In genomic region chr3:55022247-55022646, GRCm38 (mm10) we compare ENCODE assay signal across 29 mouse cellular contexts. TPM values are rescaled to one million over a fixed set of nuclear protein-coding genes. Genes with fewer than 3 reads are reported as not detected.
A peak's percentile ranks its signal among the peaks of the same experiment; 100 is the strongest.
DNase-seq lines count a peak whose midpoint lies in the region; ATAC-seq and TF ChIP-seq lines count a peak whose summit lies in the region.
"Had no signal": no experiment of that assay in that cellular context is flagged by ENCODE, and none has a peak within 500 bp of the region (broad histone marks: within the 10 kb centered on the region; RNA-seq: fewer than 3 reads in every experiment).

No protein-coding gene starts in this region.

- H3K36me3 ChIP-seq in hindbrain, postnatal 0 days (ENCODE audit: insufficient read depth, low read length), result no peaks in the 10 kb centered on the region
- no peaks in the 10 kb centered on the region for H3K36me3 ChIP-seq in hindbrain, embryonic 10.5 days
- no peaks in the 10 kb centered on the region for H3K36me3 ChIP-seq in liver, postnatal 0 days (replicated peaks; ENCODE audit: insufficient read depth, low read length)
- no peaks in the 10 kb centered on the region for H3K36me3 ChIP-seq in liver, embryonic 12.5 days
- H3K36me3 ChIP-seq in ES-E14 (ENCODE audit: control insufficient read depth, insufficient read depth, low read length, poor library complexity, severe bottlenecking), result no peaks in the 10 kb centered on the region
- H3K36me3 ChIP-seq: embryonic facial prominence, embryonic 13.5 days; G1E; hindbrain, embryonic 12.5 days; liver, embryonic 15.5 days; midbrain, embryonic 13.5 days had no signal

- ATAC-seq in hindbrain, postnatal 0 days, result no peak
- ATAC-seq in liver, postnatal 0 days, result no peak
- no peak for ATAC-seq in liver, embryonic 12.5 days
- ATAC-seq: CD4-positive, CD25-positive, alpha-beta regulatory T cell, adult 4 months; intestine, embryonic 16.5 days; midbrain, embryonic 13.5 days had no signal

- H3K9ac ChIP-seq in hindbrain, postnatal 0 days (replicated peaks; ENCODE audit: low read length), result no peak overlapping the region
- H3K9ac ChIP-seq in liver, postnatal 0 days (replicated peaks), result no peak overlapping the region
- no peak overlapping the region for H3K9ac ChIP-seq in liver, embryonic 12.5 days
- no peak overlapping the region for H3K9ac ChIP-seq in ES-E14 (ENCODE audit: insufficient read depth, low read depth, low read length, poor library complexity, severe bottlenecking)
- H3K9ac ChIP-seq: embryonic facial prominence, embryonic 13.5 days; hindbrain, embryonic 12.5 days; liver, embryonic 15.5 days; midbrain, embryonic 13.5 days had no signal

- H3K27ac ChIP-seq in hindbrain, postnatal 0 days, result no peak overlapping the region
- H3K27ac ChIP-seq in hindbrain, embryonic 10.5 days, result no peak overlapping the region
- H3K27ac ChIP-seq in liver, postnatal 0 days (ENCODE audit: low read depth), result no peak overlapping the region
- H3K27ac ChIP-seq in liver, embryonic 12.5 days, result no peak overlapping the region
- H3K27ac ChIP-seq in ES-E14 (ENCODE audit: insufficient read depth, low read depth, low read length, poor library complexity, severe bottlenecking), result no peak overlapping the region
- H3K27ac ChIP-seq: embryonic facial prominence, embryonic 13.5 days; hindbrain, embryonic 12.5 days; liver, embryonic 15.5 days; midbrain, embryonic 13.5 days had no signal

- in situ Hi-C loops in ES-E14 (cut with MboI; ENCODE audit: low sequenced_read_pairs in 2 of 2, unreplicated experiment in 2 of 2), result no loop called here

- H3K9me3 ChIP-seq in hindbrain, postnatal 0 days (ENCODE audit: low read length), result no peaks in the 10 kb centered on the region
- H3K9me3 ChIP-seq in hindbrain, embryonic 10.5 days, result peaks cover 5% of the 10 kb centered on the region; the same call in 1 of the 2 replicates
- H3K9me3 ChIP-seq in liver, postnatal 0 days (ENCODE audit: low read length), result no peaks in the 10 kb centered on the region
- no peaks in the 10 kb centered on the region for H3K9me3 ChIP-seq in liver, embryonic 12.5 days (replicated peaks)
- H3K9me3 ChIP-seq in ES-E14 (ENCODE audit: control insufficient read depth, insufficient read depth, low read depth, low read length), result no peaks in the 10 kb centered on the region
- H3K9me3 ChIP-seq: embryonic facial prominence, embryonic 13.5 days; G1E; hindbrain, embryonic 12.5 days; liver, embryonic 15.5 days; midbrain, embryonic 13.5 days had no signal

- no peak for TF ChIP-seq EP300 in liver, postnatal 0 days (IDR thresholded peaks at IDR 0.05; ENCODE audit: low read depth)

- no peak overlapping the region for H3K4me2 ChIP-seq in hindbrain, postnatal 0 days (ENCODE audit: low read depth, low read length)
- no peak overlapping the region for H3K4me2 ChIP-seq in liver, postnatal 0 days (ENCODE audit: low read depth, low read length)
- no peak overlapping the region for H3K4me2 ChIP-seq in liver, embryonic 12.5 days
- H3K4me2 ChIP-seq: embryonic facial prominence, embryonic 13.5 days; hindbrain, embryonic 12.5 days; liver, embryonic 15.5 days; midbrain, embryonic 13.5 days had no signal

- no peaks in the 10 kb centered on the region for H3K4me1 ChIP-seq in hindbrain, postnatal 0 days (ENCODE audit: insufficient read depth, low read length)
- peaks cover 9% of the 10 kb centered on the region for H3K4me1 ChIP-seq in hindbrain, embryonic 10.5 days (replicated peaks)
- H3K4me1 ChIP-seq in liver, postnatal 0 days (ENCODE audit: insufficient read depth), result 0 out of 2 replicates have a peak, but pooled peaks cover 2% of the 10 kb centered on the region
- H3K4me1 ChIP-seq in liver, embryonic 12.5 days, result no peaks in the 10 kb centered on the region
- H3K4me1 ChIP-seq in ES-E14 (ENCODE audit: control insufficient read depth in 2 of 2, insufficient read depth in 2 of 2, low read length in 2 of 2, poor library complexity in 1 of 2), result no peaks in the 10 kb centered on the region
- H3K4me1 ChIP-seq: embryonic facial prominence, embryonic 13.5 days; hindbrain, embryonic 12.5 days; liver, embryonic 15.5 days; megakaryocyte, embryonic 14.5 days; midbrain, embryonic 13.5 days had no signal

- WGBS in hindbrain, postnatal 0 days, result 89% methylated on average over 1 of the region's 1 CpGs
- WGBS in hindbrain, embryonic 10.5 days, result 93% methylated on average over 1 of the region's 1 CpGs
- WGBS in liver, postnatal 0 days (ENCODE audit: insufficient replicate concordance), result 70% methylated on average over 1 of the region's 1 CpGs
- 63% methylated on average over 1 of the region's 1 CpGs for WGBS in liver, embryonic 12.5 days (ENCODE audit: insufficient replicate concordance)

- TF ChIP-seq CTCF in hindbrain, postnatal 0 days (IDR thresholded peaks at IDR 0.05; ENCODE audit: low read depth), result 0 out of 2 replicates have a peak, but pooled peaks have one; percentile 10
- 0 out of 2 replicates have a peak, but pooled peaks have one; percentile 11 for TF ChIP-seq CTCF in liver, postnatal 0 days (IDR thresholded peaks at IDR 0.05; ENCODE audit: low read depth)

- DNase-seq in hindbrain, postnatal 0 days (ENCODE audit: low spot score), result no peak
- DNase-seq in hindbrain, embryonic 10.5 days (ENCODE audit: low spot score), result no peak
- no peak for DNase-seq in liver, postnatal 0 days
- DNase-seq in ES-E14 (ENCODE audit: low read depth, low spot score), result peak; percentile 37
- DNase-seq in ZHBTc4 (ENCODE audit: low read depth, low spot score), result peak; percentile 81
- no peak for DNase-seq in adrenal gland, adult 2 months
- DNase-seq: adrenal gland, postnatal 10 days; cerebellum, adult 8-10 months; cerebellum, postnatal 25 days; embryo, embryonic 11 days; gastrocnemius, postnatal 10 days; heart, postnatal 14 days; kidney, adult 8-10 months; kidney, postnatal 14 days; left cerebral cortex, postnatal 4 days; lung, postnatal 4 days; retina, postnatal 1 day; right cerebral cortex, postnatal 14 days had no signal

- H3K27me3 ChIP-seq in hindbrain, postnatal 0 days (ENCODE audit: insufficient read depth, low read length), result no peaks in the 10 kb centered on the region
- H3K27me3 ChIP-seq in hindbrain, embryonic 10.5 days (ENCODE audit: insufficient read depth, poor library complexity, severe bottlenecking), result no peaks in the 10 kb centered on the region
- no peaks in the 10 kb centered on the region for H3K27me3 ChIP-seq in liver, postnatal 0 days (ENCODE audit: insufficient read depth, low read length)
- H3K27me3 ChIP-seq in liver, embryonic 12.5 days (replicated peaks), result no peaks in the 10 kb centered on the region
- H3K27me3 ChIP-seq: embryonic facial prominence, embryonic 13.5 days; hindbrain, embryonic 12.5 days; liver, embryonic 15.5 days; megakaryocyte, embryonic 14.5 days; midbrain, embryonic 13.5 days had no signal

- no peak overlapping the region for H3K4me3 ChIP-seq in hindbrain, postnatal 0 days (ENCODE audit: low read length)
- no peak overlapping the region for H3K4me3 ChIP-seq in hindbrain, embryonic 10.5 days
- no peak overlapping the region for H3K4me3 ChIP-seq in liver, postnatal 0 days (ENCODE audit: low read depth, low read length)
- H3K4me3 ChIP-seq in liver, embryonic 12.5 days, result no peak overlapping the region
- no peak overlapping the region for H3K4me3 ChIP-seq in ES-E14 (ENCODE audit: insufficient read depth in 1 of 2, low read depth in 1 of 2, low read length in 2 of 2, poor library complexity in 1 of 2, severe bottlenecking in 1 of 2)
- H3K4me3 ChIP-seq: embryonic facial prominence, embryonic 13.5 days; erythroblast, embryonic 14.5 days; hindbrain, embryonic 12.5 days; liver, embryonic 15.5 days; megakaryocyte, embryonic 14.5 days; midbrain, embryonic 13.5 days had no signal

TF ChIP-seq in ES-E14, 5 proteins besides CTCF, POLR2A, EP300 and RAD21:
- no peak for TF ChIP-seq CHD2 (IDR thresholded peaks at IDR 0.05; ENCODE audit: low read depth, low read length)
- TF ChIP-seq ZNF384 (IDR thresholded peaks at IDR 0.05; ENCODE audit: low read depth, low read length), result peak; percentile 38; the same call in 1 of the 2 replicates
- TF ChIP-seq MAFK (IDR thresholded peaks at IDR 0.05; ENCODE audit: insufficient read depth, low read depth, low read length), result no peak
- peak; percentile 66; the same call in 1 of the 2 replicates for TF ChIP-seq ZC3H11A (IDR thresholded peaks at IDR 0.05; ENCODE audit: borderline replicate concordance, low read depth, low read length)
- no peak for TF ChIP-seq HCFC1 (IDR thresholded peaks at IDR 0.05; ENCODE audit: borderline replicate concordance, insufficient read depth, low read length)

RNA-seq across cellular contexts. Expression of gene Ccna1, which starts 33.1 kb away (rescaled TPM):
- 0.68 and 1.3 TPM in 2 replicates for total RNA-seq in hindbrain, postnatal 0 days (2014; rRNA removed)
- polyA plus RNA-seq in hindbrain, postnatal 0 days (2015; fragmentation: Nextera tagmentation; extraction: Ambion mirVana), result 2.0 and 4.2 TPM in 2 replicates
- 2.1 and 2.9 TPM in 2 replicates for polyA plus RNA-seq in hindbrain, embryonic 10.5 days (2016; fragmentation: Nextera tagmentation; extraction: Ambion mirVana)
- polyA plus RNA-seq in liver, postnatal 0 days (2015; fragmentation: Nextera tagmentation; extraction: Ambion mirVana), result not detected in 2 replicates
- 0.43 and 0.98 TPM in 2 replicates for polyA plus RNA-seq in liver, embryonic 12.5 days (2016; fragmentation: Nextera tagmentation; extraction: Ambion mirVana)
- total RNA-seq in ES-E14 (2012; rRNA removed), result 0.76 and 1.1 TPM in 2 replicates
- under 1 TPM in 1 of 2 experiments, not detected in 1; 0.35 TPM for total RNA-seq in adrenal gland, adult 2 months (2021)
- 0.60 TPM in 1 of 2 replicates, not detected in the other for polyA plus RNA-seq in adrenal gland, adult 2 months (2012; rRNA removed)
- total RNA-seq: G1E; monocyte, adult 5-6 weeks had no signal
- polyA plus RNA-seq: CD4-positive, CD25-positive, alpha-beta regulatory T cell, adult 4 months; erythroblast, embryonic 14.5 days; G1E had no signal

Comparison
In these comparisons a context has a peak if more than half of its experiments do, and no peak if none do; other contexts are left out.
1. DNase-seq: peak in ES-E14 (single experiment) and ZHBTc4 (single experiment); none in hindbrain, postnatal 0 days (single experiment), hindbrain, embryonic 10.5 days (single experiment), liver, postnatal 0 days (single experiment) and adrenal gland, adult 2 months (single experiment).